Mouse (Mus musculus) heart, embryonic 11.5 days (tissue): ENCODE results near the gene Prkca. TPM values are rescaled to one million over a fixed set of nuclear protein-coding genes. Genes with fewer than 3 reads are reported as not detected.

Experiments
- ATAC-seq: fragments of 200-750 bp; cut with Nextera tagmentation; replicated peaks from 2 replicates; pipeline ENCODE4 v1.8.0; 2017; ENCODE audit warnings: moderate library complexity; ENCODE audit not compliant: insufficient number of reproducible peaks, low FRiP score, low TSS enrichment
- H3K27ac ChIP-seq: fragments of 300-500 bp; sonication (generic); 2 replicates; pipeline ENCODE4 v1.5.1; 2014; ENCODE audit warnings: mild to moderate bottlenecking, low read depth, low read length
- H3K27me3 ChIP-seq: fragments of 300-500 bp; sonication (generic); 2 replicates; pipeline ENCODE4 v1.6.1; 2014; ENCODE audit warnings: mild to moderate bottlenecking, low read length, mixed read lengths; ENCODE audit not compliant: control insufficient read depth, insufficient read depth
- H3K36me3 ChIP-seq: fragments of 300-500 bp; sonication (generic); 2 replicates; pipeline ENCODE4 v1.6.1; 2014; ENCODE audit warnings: mild to moderate bottlenecking, low read length, moderate library complexity, mixed read lengths; ENCODE audit not compliant: control insufficient read depth, insufficient read depth
- H3K4me1 ChIP-seq: fragments of 300-500 bp; sonication (generic); 2 replicates; pipeline ENCODE4 v1.6.1; 2014; ENCODE audit warnings: low read length; ENCODE audit not compliant: control insufficient read depth, insufficient read depth
- H3K4me2 ChIP-seq: fragments of 300-500 bp; sonication (generic); 2 replicates; pipeline ENCODE4 v1.6.1; 2014; ENCODE audit warnings: mild to moderate bottlenecking, moderate library complexity
- H3K4me3 ChIP-seq: fragments of 300-500 bp; sonication (generic); 2 replicates; pipeline ENCODE4 v1.5.1; 2014; ENCODE audit warnings: low read depth, low read length
- H3K9ac ChIP-seq: fragments of 300-500 bp; sonication (generic); 2 replicates; pipeline ENCODE4 v1.6.1; 2014; ENCODE audit warnings: mild to moderate bottlenecking, low read depth, low read length, moderate library complexity
- H3K9me3 ChIP-seq: fragments of 300-500 bp; sonication (generic); replicated peaks from 2 replicates; pipeline ENCODE4 v1.6.1; 2016; ENCODE audit warnings: low read length; ENCODE audit not compliant: control insufficient read depth
- whole genome bisulfite sequencing: fragments of 180-500 bp; shearing (Covaris S2); extraction: QIAGEN DNeasy Blood & Tissue Kit; methylation state at CpG from one replicate; pipeline ENCODE4 v1.1.7; 2014; ENCODE audit not compliant: insufficient replicate concordance; 5-methylcytosine and 5-hydroxymethylcytosine counted together
- polyA plus RNA-seq: library from polyadenylated mRNA; unstranded; fragments of >200 nt; fragmentation: Nextera tagmentation; extraction: Ambion mirVana; gene quantifications from 2 replicates; pipeline ENCODE4 v1.2.1, GENCODE M21; 2014

The Prkca gene
- polyA plus RNA-seq, 1 experiment from 2014 or later, result 16.9 TPM

- H3K4me2 ChIP-seq, result no peak overlapping the region
- no peaks in the 10 kb centered on the region for H3K36me3 ChIP-seq
- H3K9ac ChIP-seq, result no peak overlapping the region
- H3K27ac ChIP-seq, result no peak overlapping the region
- H3K4me3 ChIP-seq, result no peak overlapping the region
- no peaks in the 10 kb centered on the region for H3K4me1 ChIP-seq
- WGBS, result 50% methylated on average over 3 of the region's 3 CpGs
- H3K9me3 ChIP-seq, result no peaks in the 10 kb centered on the region
- ATAC-seq, result no peak
- H3K27me3 ChIP-seq, result peaks cover 35% of the 10 kb centered on the region
Measured at GRCm38 (mm10) chr11:107913317-107913716, 430.4 kb downstream of the Prkca start.

GRCm38 (mm10) chr11:107905364-107905763, 438.4 kb downstream of the Prkca start:
- no peak for ATAC-seq
- no peaks in the 10 kb centered on the region for H3K9me3 ChIP-seq
- no peak overlapping the region for H3K4me3 ChIP-seq
- no peaks in the 10 kb centered on the region for H3K4me1 ChIP-seq
- no peaks in the 10 kb centered on the region for H3K27me3 ChIP-seq
- H3K27ac ChIP-seq, result no peak overlapping the region
- no peak overlapping the region for H3K9ac ChIP-seq
- WGBS, result 71% methylated on average over 9 of the region's 9 CpGs
- no peak overlapping the region for H3K4me2 ChIP-seq
- H3K36me3 ChIP-seq, result no peaks in the 10 kb centered on the region

GRCm38 (mm10) chr11:107903966-107904605, 439.6 kb downstream of the Prkca start:
- Histone ChIP-seq H3K9ac (no peak overlapping the region), H3K4me3 (no peak overlapping the region), H3K9me3 (no peaks in the 10 kb centered on the region), H3K27ac (no peak overlapping the region), H3K4me1 (no peaks in the 10 kb centered on the region), H3K36me3 (no peaks in the 10 kb centered on the region), H3K27me3 (no peaks in the 10 kb centered on the region), H3K4me2 (no peak overlapping the region)
- no peak for ATAC-seq
- 17% methylated on average over 4 of the region's 4 CpGs for WGBS

GRCm38 (mm10) chr11:107900470-107900869, 443.3 kb downstream of the Prkca start:
- Histone ChIP-seq H3K4me3 (no peak overlapping the region), H3K4me1 (no peaks in the 10 kb centered on the region), H3K4me2 (no peak overlapping the region), H3K27ac (no peak overlapping the region), H3K9me3 (no peaks in the 10 kb centered on the region), H3K9ac (no peak overlapping the region), H3K36me3 (no peaks in the 10 kb centered on the region), H3K27me3 (no peaks in the 10 kb centered on the region)
- WGBS, result 47% methylated on average over 4 of the region's 4 CpGs
- no peak for ATAC-seq

- H3K9me3 ChIP-seq, result no peaks in the 10 kb centered on the region
- H3K9ac ChIP-seq, result no peak overlapping the region
- no peaks in the 10 kb centered on the region for H3K4me1 ChIP-seq
- no peaks in the 10 kb centered on the region for H3K27me3 ChIP-seq
- H3K4me2 ChIP-seq, result no peak overlapping the region
- no peaks in the 10 kb centered on the region for H3K36me3 ChIP-seq
- 51% methylated on average over 2 of the region's 2 CpGs for WGBS
- H3K27ac ChIP-seq, result no peak overlapping the region
- no peak overlapping the region for H3K4me3 ChIP-seq
- no peak for ATAC-seq
Measured at GRCm38 (mm10) chr11:107898698-107899097, 445.0 kb downstream of the Prkca start.

GRCm38 (mm10) chr11:107895635-107896034, 448.1 kb downstream of the Prkca start:
- ATAC-seq, result no peak
- WGBS, result 55% methylated on average over 4 of the region's 4 CpGs

GRCm38 (mm10) chr11:107891377-107891776, 452.4 kb downstream of the Prkca start:
- Histone ChIP-seq H3K9me3 (no peaks in the 10 kb centered on the region), H3K4me3 (no peak overlapping the region), H3K36me3 (no peaks in the 10 kb centered on the region), H3K27ac (no peak overlapping the region), H3K27me3 (no peaks in the 10 kb centered on the region), H3K4me2 (no peak overlapping the region), H3K9ac (no peak overlapping the region), H3K4me1 (no peaks in the 10 kb centered on the region)
- WGBS, result 81% methylated on average over 3 of the region's 3 CpGs
- ATAC-seq, result no peak

More at GRCm38 (mm10) chr11:107895635-107896034, 448.1 kb downstream of the Prkca start:
- Histone ChIP-seq H3K9ac (no peak overlapping the region), H3K27me3 (no peaks in the 10 kb centered on the region), H3K9me3 (no peaks in the 10 kb centered on the region), H3K36me3 (no peaks in the 10 kb centered on the region), H3K4me2 (no peak overlapping the region), H3K4me1 (no peaks in the 10 kb centered on the region), H3K4me3 (no peak overlapping the region), H3K27ac (no peak overlapping the region)

GRCm38 (mm10) chr11:107887342-107887741, 456.4 kb downstream of the Prkca start:
- no peak for ATAC-seq
- H3K9me3 ChIP-seq, result no peaks in the 10 kb centered on the region
- H3K4me2 ChIP-seq, result no peak overlapping the region
- WGBS, result 85% methylated on average over 6 of the region's 6 CpGs
- H3K4me1 ChIP-seq, result no peaks in the 10 kb centered on the region
- no peak overlapping the region for H3K9ac ChIP-seq
- no peaks in the 10 kb centered on the region for H3K27me3 ChIP-seq
- H3K4me3 ChIP-seq, result no peak overlapping the region
- no peak overlapping the region for H3K27ac ChIP-seq
- H3K36me3 ChIP-seq, result no peaks in the 10 kb centered on the region
